Mouse (Mus musculus) limb, embryonic 12.5 days (tissue): ENCODE measurements around the gene Olfr1535. TPM values are rescaled to one million over a fixed set of nuclear protein-coding genes. Genes with fewer than 3 reads are reported as not detected.

Experiments
- polyA plus RNA-seq: library from polyadenylated mRNA; unstranded; fragments of >200 nt; fragmentation: Nextera tagmentation; extraction: Ambion mirVana; gene quantifications from 2 replicates; pipeline ENCODE4 v1.2.1, GENCODE M21; 2016

The Olfr1535 gene
- polyA plus RNA-seq, 1 experiment from 2014 or later: 0.05 TPM

Other genes starting within 250 kb of the Olfr1535 start
- gene Gpx6, start 247.8 kb downstream of the Olfr1535 start, polyA plus RNA-seq: 0.60 and 0.73 TPM in 2 replicates
- not detected in 2 replicates for gene Olfr1367, start 213.0 kb downstream of the Olfr1535 start, polyA plus RNA-seq
- gene Zscan12, start 197.1 kb downstream of the Olfr1535 start, polyA plus RNA-seq: 16.4 and 17.1 TPM in 2 replicates
- 103 and 105 TPM in 2 replicates for gene Zkscan3, start 157.1 kb downstream of the Olfr1535 start, polyA plus RNA-seq
- gene Pgbd1, start 118.8 kb downstream of the Olfr1535 start, polyA plus RNA-seq: 5.0 TPM in 2 replicates
- gene Zscan26, start 106.2 kb downstream of the Olfr1535 start, polyA plus RNA-seq: 31.8 and 36.0 TPM in 2 replicates
- gene Nkapl, start 91.4 kb downstream of the Olfr1535 start, polyA plus RNA-seq: 2.1 TPM in 2 replicates
- gene Zkscan4, start 81.0 kb downstream of the Olfr1535 start, polyA plus RNA-seq: 3.6 and 4.1 TPM in 2 replicates
- not detected in 2 replicates for gene Gm10065, start 80.5 kb downstream of the Olfr1535 start, polyA plus RNA-seq
- 0.42 and 0.48 TPM in 2 replicates for gene AK157302, start 64.7 kb downstream of the Olfr1535 start, polyA plus RNA-seq
- 4.7 and 4.8 TPM in 2 replicates for gene Gm11273, start 58.5 kb downstream of the Olfr1535 start, polyA plus RNA-seq
- 8.4 and 8.7 TPM in 2 replicates for gene Zkscan8, start 28.8 kb downstream of the Olfr1535 start, polyA plus RNA-seq
- 0.12 and 0.18 TPM in 2 replicates for gene Olfr1366, start 17.1 kb downstream of the Olfr1535 start, polyA plus RNA-seq
- gene Olfr1364, start 21.9 kb upstream of the Olfr1535 start, polyA plus RNA-seq: not detected in 2 replicates
- not detected in 2 replicates for gene Olfr1362, start 54.1 kb upstream of the Olfr1535 start, polyA plus RNA-seq
- gene Olfr11, start 82.6 kb upstream of the Olfr1535 start, polyA plus RNA-seq: not detected in 2 replicates
- gene Olfr1361, start 103.5 kb upstream of the Olfr1535 start, polyA plus RNA-seq: not detected in 2 replicates
- not detected in 2 replicates for gene Olfr1360, start 117.5 kb upstream of the Olfr1535 start, polyA plus RNA-seq
- not detected in 2 replicates for gene Olfr1359, start 138.2 kb upstream of the Olfr1535 start, polyA plus RNA-seq
- 4.6 and 6.2 TPM in 2 replicates for gene Hist1h2bl, start 156.2 kb upstream of the Olfr1535 start, polyA plus RNA-seq
- gene Hist1h2ai, start 156.5 kb upstream of the Olfr1535 start, polyA plus RNA-seq: 55.1 and 62.4 TPM in 2 replicates
- 16.0 and 36.8 TPM in 2 replicates for gene Hist1h3h, start 157.8 kb upstream of the Olfr1535 start, polyA plus RNA-seq
- 8.4 and 8.9 TPM in 2 replicates for gene Hist1h2bm, start 162.2 kb upstream of the Olfr1535 start, polyA plus RNA-seq
- 0.88 and 0.99 TPM in 2 replicates for gene Hist1h4j, start 175.2 kb upstream of the Olfr1535 start, polyA plus RNA-seq
- 5.4 and 11.3 TPM in 2 replicates for gene Hist1h4k, start 190.6 kb upstream of the Olfr1535 start, polyA plus RNA-seq
- 51.3 and 71.5 TPM in 2 replicates for gene Hist1h2ak, start 193.9 kb upstream of the Olfr1535 start, polyA plus RNA-seq
- 8.0 and 9.8 TPM in 2 replicates for gene Hist1h2bn, start 194.2 kb upstream of the Olfr1535 start, polyA plus RNA-seq
- 40.4 and 49.4 TPM in 2 replicates for gene Hist1h1b, start 220.7 kb upstream of the Olfr1535 start, polyA plus RNA-seq
- gene Hist1h3i, start 223.5 kb upstream of the Olfr1535 start, polyA plus RNA-seq: 163 and 202 TPM in 2 replicates
- gene Hist1h2an, start 227.3 kb upstream of the Olfr1535 start, polyA plus RNA-seq: 16.8 and 19.0 TPM in 2 replicates
- gene Hist1h2bp, start 227.6 kb upstream of the Olfr1535 start, polyA plus RNA-seq: 1.5 and 3.9 TPM in 2 replicates